ENCODE assay signal across 8 mouse cellular contexts in the genomic region with DNA sequence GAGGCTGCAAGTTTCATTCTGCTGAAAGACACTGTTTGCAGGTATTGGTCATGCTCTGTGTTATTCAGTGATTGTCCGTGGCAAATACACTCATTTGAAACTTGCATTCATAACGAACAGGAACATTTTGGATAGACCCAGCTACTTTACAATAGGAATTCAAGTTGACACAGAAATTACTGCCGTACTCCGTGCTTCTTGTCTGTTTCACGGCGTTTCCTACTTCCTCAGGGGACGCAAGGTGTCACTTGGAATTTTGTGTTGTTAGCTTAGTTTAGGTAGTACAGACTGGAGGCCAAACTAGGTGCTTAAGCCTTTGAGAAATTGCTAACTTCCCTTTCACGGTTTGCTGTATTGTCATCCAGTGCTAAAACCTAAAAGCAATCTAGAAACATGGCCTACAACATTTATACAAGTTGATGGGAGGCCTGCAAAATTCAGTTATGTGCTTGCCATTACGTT. TPM values are rescaled to one million over a fixed set of nuclear protein-coding genes. Genes with fewer than 3 reads are reported as not detected.
DNase-seq lines count a peak whose midpoint lies in the region; ATAC-seq and TF ChIP-seq lines count a peak whose summit lies in the region.

No protein-coding gene starts in this region.

- intact Hi-C loops in left cerebral cortex, adult 2 months (cut with DNase I): loop anchor here (5.0 kb wide), 1 partner anchor 173 kb away; the partner anchor contains the start of genes Fam228b and Pfn4

- no peak for TF ChIP-seq CTCF in left cerebral cortex, adult 2 months (IDR thresholded peaks at IDR 0.05)

- H3K4me2 ChIP-seq in hindbrain, embryonic 14.5 days (replicated peaks): peak overlapping the region; percentile 64
- peak overlapping the region; percentile 65 for H3K4me2 ChIP-seq in midbrain, embryonic 16.5 days (ENCODE audit: low read length)

- H3K27me3 ChIP-seq in hindbrain, embryonic 14.5 days (ENCODE audit: control insufficient read depth, insufficient read depth, low read length): no peaks in the 10 kb centered on the region
- no peaks in the 10 kb centered on the region for H3K27me3 ChIP-seq in midbrain, embryonic 16.5 days (ENCODE audit: control insufficient read depth, insufficient read depth, low read depth, low read length)

- H3K4me3 ChIP-seq in left cerebral cortex, adult 2 months: peak overlapping the region; percentile 59
- H3K4me3 ChIP-seq in brown adipose tissue, adult 24 weeks (ENCODE audit: insufficient read depth, low read depth, low read length): peak overlapping the region; percentile 100
- H3K4me3 ChIP-seq in hindbrain, embryonic 14.5 days (replicated peaks; ENCODE audit: low read length): peak overlapping the region; percentile 56
- peak overlapping the region; percentile 95 for H3K4me3 ChIP-seq in midbrain, embryonic 16.5 days (ENCODE audit: low read depth, low read length)

- H3K9me3 ChIP-seq in hindbrain, embryonic 14.5 days (ENCODE audit: control insufficient read depth, low read length): no peaks in the 10 kb centered on the region
- H3K9me3 ChIP-seq in midbrain, embryonic 16.5 days (replicated peaks; ENCODE audit: control insufficient read depth, low read length, poor library complexity, severe bottlenecking): no peaks in the 10 kb centered on the region

- no peak for ATAC-seq in hindbrain, embryonic 14.5 days (ENCODE audit: low FRiP score)
- no peak for ATAC-seq in midbrain, embryonic 16.5 days

- H3K27ac ChIP-seq in left cerebral cortex, adult 2 months: peak overlapping the region; percentile 95
- H3K27ac ChIP-seq in brown adipose tissue, adult 24 weeks (replicated peaks; ENCODE audit: low read depth, low read length): peak overlapping the region; percentile 44; the same call in 1 of the 2 replicates
- H3K27ac ChIP-seq in hindbrain, embryonic 14.5 days: no peak overlapping the region
- H3K27ac ChIP-seq in midbrain, embryonic 16.5 days (ENCODE audit: low read length): no peak overlapping the region

- peak overlapping the region; percentile 86 for H3K9ac ChIP-seq in hindbrain, embryonic 14.5 days
- peak overlapping the region; percentile 85; the same call in 1 of the 2 replicates for H3K9ac ChIP-seq in midbrain, embryonic 16.5 days (ENCODE audit: low read depth, low read length)

- DNase-seq in left cerebral cortex, adult 2 months (ENCODE audit: extremely low spot score in 1 of 2, low spot score in 2 of 2): no peak
- no peak for DNase-seq in left cerebral cortex, adult 18-20 months (ENCODE audit: low spot score in 2 of 2)
- no peak for DNase-seq in hindbrain, embryonic 14.5 days (ENCODE audit: low spot score)
- no peak for DNase-seq in ovary, postnatal 14 days (ENCODE audit: low spot score)
- no peak for DNase-seq in cerebellum, postnatal 10 days
- DNase-seq in spleen, adult 12 weeks (ENCODE audit: low spot score): no peak

- 69% methylated on average over 9 of the region's 9 CpGs for WGBS in hindbrain, embryonic 14.5 days
- 59% methylated on average over 9 of the region's 9 CpGs for WGBS in midbrain, embryonic 16.5 days

- no peaks in the 10 kb centered on the region for H3K36me3 ChIP-seq in hindbrain, embryonic 14.5 days (replicated peaks; ENCODE audit: control insufficient read depth, insufficient read depth)
- no peaks in the 10 kb centered on the region for H3K36me3 ChIP-seq in midbrain, embryonic 16.5 days (ENCODE audit: control insufficient read depth, insufficient read depth, low read length)

- H3K4me1 ChIP-seq in brown adipose tissue, adult 24 weeks (ENCODE audit: control insufficient read depth, insufficient read depth, insufficient read length, low read length): peaks cover 4% of the 10 kb centered on the region
- peaks cover 6% of the 10 kb centered on the region; the same call in 1 of the 2 replicates for H3K4me1 ChIP-seq in hindbrain, embryonic 14.5 days (replicated peaks; ENCODE audit: control insufficient read depth, insufficient read depth, low read length)
- peaks cover 21% of the 10 kb centered on the region for H3K4me1 ChIP-seq in midbrain, embryonic 16.5 days (ENCODE audit: control insufficient read depth, insufficient read depth, low read length)

RNA-seq across cellular contexts. Expression of gene Gm3625, which starts 1.2 kb away (rescaled TPM):
- not detected for total RNA-seq in left cerebral cortex, adult 2 months (2021)
- not detected for total RNA-seq in left cerebral cortex, adult 18-20 months (2021)
- polyA plus RNA-seq in brown adipose tissue, adult 24 weeks (2012; ENCODE audit: insufficient read depth, insufficient read length, missing spikeins): not detected in 2 replicates
- not detected in 2 replicates for polyA plus RNA-seq in hindbrain, embryonic 14.5 days (2014; fragmentation: Nextera tagmentation; extraction: Ambion mirVana)
- polyA plus RNA-seq in midbrain, embryonic 16.5 days (2015; fragmentation: Nextera tagmentation; extraction: Ambion mirVana): not detected in 2 replicates

RNA-seq across cellular contexts. Expression of gene Itsn2, which starts 1.5 kb away (rescaled TPM):
- total RNA-seq in left cerebral cortex, adult 2 months (2021): 10 to 100 TPM; 69.6 to 73.0 TPM
- 10 to 100 TPM; 72.4 to 74.2 TPM for total RNA-seq in left cerebral cortex, adult 18-20 months (2021)
- polyA plus RNA-seq in brown adipose tissue, adult 24 weeks (2012; ENCODE audit: insufficient read depth, insufficient read length, missing spikeins): 20.5 and 25.3 TPM in 2 replicates
- polyA plus RNA-seq in hindbrain, embryonic 14.5 days (2014; fragmentation: Nextera tagmentation; extraction: Ambion mirVana): 26.3 and 27.5 TPM in 2 replicates
- polyA plus RNA-seq in midbrain, embryonic 16.5 days (2015; fragmentation: Nextera tagmentation; extraction: Ambion mirVana): 19.4 and 20.3 TPM in 2 replicates

Comparison
In these comparisons a context has a peak if more than half of its experiments do, and no peak if none do; other contexts are left out.
1. H3K27ac ChIP-seq: peak in left cerebral cortex, adult 2 months (single experiment) and brown adipose tissue, adult 24 weeks (single experiment); none in hindbrain, embryonic 14.5 days (single experiment) and midbrain, embryonic 16.5 days (single experiment).
2. Peak in every context shown above with its lines, with median percentiles within 50 percentile points of each other: H3K4me3 ChIP-seq.